Mouse (Mus musculus): Measurements from ENCODE around the gene Nsf.

- no peak for TF ChIP-seq TAL1 (IDR thresholded peaks at IDR 0.05; ENCODE audit: low read length)
- TF ChIP-seq GATA1 (IDR thresholded peaks at IDR 0.05; ENCODE audit: low read length), result no peak
These were observed 99.6 kb downstream of the Nsf start for GRCm38 (mm10) chr11:103854294-103854693.

Data from erythroblast, embryonic 14.5 days (primary cell).